Mouse (Mus musculus) layer of hippocampus, postnatal 10 days (tissue): ENCODE measurements around the gene Ephb4. TPM values are rescaled to one million over a fixed set of nuclear protein-coding genes. Genes with fewer than 3 reads are reported as not detected.
A peak's percentile ranks its signal among the peaks of the same experiment; 100 is the strongest.

Source experiments
- DNase-seq, 2 experiments: peaks; one replicate each; pipeline ENCODE4 v3.0.0; 2021; ENCODE audit warnings: low spot score in 2 of 2
- long read RNA-seq: library from polyadenylated mRNA; stranded (forward); transcript quantifications from one replicate; pipeline ENCODE4 v2.0.0, GENCODE M21; 2023
- total RNA-seq, 2 experiments: library from RNA; stranded (reverse); gene quantifications; 2 replicates each; pipeline ENCODE4 v1.2.3; 2021

The Ephb4 gene
- total RNA-seq = 1 to 10 TPM; 8.3 to 9.3 TPM
- long read RNA-seq, full-length matches to known transcripts = 4 of 6 reads
- long read RNA-seq, partial matches to known transcripts = 2 of 6 reads
- long read RNA-seq, other reads (novel, unspliced or antisense) = 0 of 6 reads

- peak; percentile 63 to 75 for DNase-seq
Measured at GRCm38 (mm10) chr5:137349384-137350204, at the start of gene Ephb4. Ephb4 (plus strand) TSS chr5:137350109.

DNA sequence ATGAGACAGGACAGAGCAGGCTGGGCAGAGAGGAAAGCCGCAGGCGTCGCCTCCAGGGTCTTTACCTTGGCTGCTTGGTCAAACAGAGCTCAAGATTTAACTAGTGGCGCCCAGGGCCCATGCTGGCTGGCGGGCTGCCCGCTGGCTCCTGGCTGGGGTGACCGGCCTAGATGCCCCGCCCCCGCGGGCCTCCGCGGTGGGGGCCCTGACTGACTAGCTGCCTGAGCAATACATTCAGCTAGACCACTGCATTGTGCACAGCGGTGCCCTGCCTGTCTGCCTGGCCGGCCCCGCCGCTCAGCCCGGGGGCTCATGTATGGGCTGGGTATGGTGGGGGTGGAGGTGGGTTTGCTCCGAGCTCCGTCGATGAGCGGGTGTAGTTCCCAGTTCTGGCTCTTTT is 48.7 kb upstream of the Ephb4 start:
- no peak for DNase-seq

DNA sequence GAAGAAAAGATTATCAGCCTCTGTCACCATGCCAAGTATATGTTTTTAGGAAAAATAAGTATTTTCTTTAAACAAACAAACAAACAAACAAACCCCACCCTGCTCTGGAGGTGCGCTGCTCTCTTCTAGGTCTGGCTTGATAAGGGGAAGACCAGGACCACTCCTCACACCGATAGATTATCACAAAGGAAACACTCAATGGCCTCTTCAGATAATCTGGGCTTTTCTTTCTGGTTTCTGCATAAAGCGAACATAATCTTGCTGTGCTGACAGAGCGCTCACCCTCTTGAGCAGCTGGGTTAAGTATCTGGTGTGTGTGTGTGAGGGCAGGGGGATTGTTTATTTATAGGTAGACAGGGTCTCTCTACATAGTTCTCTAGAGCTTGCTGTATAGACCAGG is 46.3 kb upstream of the Ephb4 start:
- DNase-seq = no peak

DNA sequence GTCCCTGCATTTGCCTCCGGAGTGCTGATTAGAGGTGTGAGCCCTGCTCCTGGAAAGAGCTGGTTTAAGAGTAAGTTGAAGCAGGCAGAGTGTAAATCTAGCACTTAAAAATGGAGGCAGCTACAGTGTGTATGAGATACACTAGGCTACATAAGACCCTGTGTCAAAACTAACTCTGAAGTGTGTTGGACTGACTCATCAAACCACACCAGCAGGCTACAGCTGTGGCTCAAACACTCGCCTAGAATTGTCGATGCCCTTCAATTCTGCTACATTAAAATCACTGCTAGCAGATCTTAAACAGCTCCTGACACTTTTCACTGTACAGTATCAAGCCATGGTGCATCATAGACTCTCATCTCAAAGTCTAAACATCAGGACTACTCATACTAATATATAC is 45.7 kb upstream of the Ephb4 start:
- DNase-seq = no peak

GRCm38 (mm10) chr5:137304816-137305215 is 45.1 kb upstream of the Ephb4 start:
- no peak for DNase-seq

DNA sequence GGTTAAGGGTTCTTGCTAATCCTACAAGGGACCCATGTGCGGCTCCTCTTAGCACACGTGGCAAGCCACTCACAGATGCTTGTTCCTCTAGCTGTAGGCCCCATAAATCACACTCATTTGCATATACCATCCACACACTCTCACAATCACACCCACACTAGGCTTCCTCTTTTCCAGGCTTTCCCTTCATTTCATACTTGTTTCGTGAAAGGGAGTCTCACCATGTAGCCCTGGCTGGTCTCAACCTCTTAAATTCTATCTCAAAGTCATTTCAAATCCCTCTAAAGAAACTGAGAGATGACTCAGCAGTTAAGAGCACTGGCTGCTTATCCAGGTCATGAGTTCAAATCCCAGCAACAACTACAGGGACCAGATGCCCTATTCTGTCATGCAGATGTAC is 44.1 kb upstream of the Ephb4 start:
- no peak for DNase-seq

DNA sequence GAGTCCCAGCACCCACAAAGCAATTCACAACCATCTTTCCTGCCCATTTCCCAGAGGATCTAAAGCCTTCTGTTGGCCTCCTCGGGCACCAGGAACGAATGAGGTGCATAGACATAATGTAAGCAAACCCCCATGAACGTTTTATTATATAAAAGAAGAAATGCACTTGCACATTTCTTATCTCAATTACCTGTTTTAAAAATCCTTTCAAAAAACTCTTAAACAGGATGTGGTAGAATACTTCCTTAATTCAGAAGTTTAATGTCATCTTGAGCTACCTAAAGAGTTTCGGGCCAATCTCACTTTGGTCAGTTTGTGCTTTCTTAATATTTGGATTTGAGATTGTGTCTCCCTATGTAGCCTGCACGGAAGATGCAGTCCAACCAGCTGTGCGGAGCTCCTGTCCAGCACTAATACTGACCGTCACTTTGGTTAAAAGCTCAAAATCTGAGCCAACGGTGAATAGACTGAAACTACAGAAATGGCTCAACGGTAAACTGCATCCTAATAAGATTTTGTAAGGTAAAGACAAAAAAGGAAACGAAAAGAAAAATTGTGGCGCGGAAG is 43.4 kb upstream of the Ephb4 start:
- no peak for DNase-seq

DNA sequence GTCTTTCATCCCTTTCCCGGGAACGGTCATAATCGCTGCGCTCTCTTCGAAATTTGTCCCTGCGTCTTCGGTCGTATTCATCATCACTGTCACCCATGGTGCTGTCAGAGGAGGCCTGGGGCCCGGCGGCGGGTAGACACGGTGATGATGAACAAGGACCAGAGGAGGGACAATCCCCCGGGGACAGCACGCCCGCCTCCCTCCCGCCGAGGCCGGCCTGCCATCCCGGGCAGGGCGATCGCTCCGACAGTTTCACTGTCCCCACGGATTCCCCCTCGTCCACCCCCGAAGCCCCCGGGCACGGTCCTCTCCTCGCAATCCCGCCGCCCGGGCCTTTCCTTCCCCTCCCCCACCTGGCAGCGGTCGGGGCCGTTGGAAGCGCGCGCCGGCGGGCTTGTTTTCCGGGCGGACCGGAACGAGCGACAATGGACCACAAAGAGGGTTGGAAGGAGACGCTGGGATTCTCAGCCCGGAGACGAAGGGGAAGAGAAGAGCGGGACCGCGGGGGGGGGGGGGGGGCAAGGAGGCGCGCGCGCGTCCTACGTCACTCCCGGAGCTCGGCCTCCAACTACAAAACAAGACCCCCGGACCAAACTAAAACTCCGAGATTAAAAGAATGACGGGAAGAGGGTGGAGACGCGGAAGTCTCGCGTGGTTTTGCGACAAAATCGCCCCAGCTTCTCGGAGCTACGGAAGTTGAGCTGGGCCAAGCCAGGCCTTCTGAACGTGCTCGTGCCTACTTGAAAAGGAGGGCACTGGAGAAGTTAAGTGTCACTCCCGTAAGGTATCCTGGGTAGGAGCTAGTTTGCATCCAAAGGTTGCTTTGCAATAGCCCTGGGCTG is 42.6 kb upstream of the Ephb4 start, which contains the start of gene Srrt:
TSS of gene Srrt (minus strand) at position 604 of the 842 bp plus-strand sequence.
- peak; percentile 89 to 90 for DNase-seq

DNA sequence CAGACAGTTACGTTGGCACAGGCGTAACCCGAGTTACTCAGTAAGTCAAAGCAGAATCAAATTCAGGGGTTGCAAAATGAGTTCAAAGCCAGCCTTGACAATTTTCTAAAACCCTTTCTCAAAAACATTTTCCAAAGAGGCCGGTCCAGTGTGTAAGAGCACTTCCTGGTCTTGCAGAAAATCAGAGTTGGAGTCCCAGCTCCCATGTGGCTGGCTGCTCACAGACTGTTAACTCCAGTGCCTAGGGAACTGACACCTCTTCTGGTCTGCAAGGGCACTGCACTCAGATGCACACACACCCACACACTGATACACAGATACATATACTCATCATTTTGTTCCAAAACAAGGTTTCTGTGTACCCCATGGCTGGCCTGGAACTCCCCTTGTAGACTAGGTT is 41.6 kb upstream of the Ephb4 start:
- no peak for DNase-seq

DNA sequence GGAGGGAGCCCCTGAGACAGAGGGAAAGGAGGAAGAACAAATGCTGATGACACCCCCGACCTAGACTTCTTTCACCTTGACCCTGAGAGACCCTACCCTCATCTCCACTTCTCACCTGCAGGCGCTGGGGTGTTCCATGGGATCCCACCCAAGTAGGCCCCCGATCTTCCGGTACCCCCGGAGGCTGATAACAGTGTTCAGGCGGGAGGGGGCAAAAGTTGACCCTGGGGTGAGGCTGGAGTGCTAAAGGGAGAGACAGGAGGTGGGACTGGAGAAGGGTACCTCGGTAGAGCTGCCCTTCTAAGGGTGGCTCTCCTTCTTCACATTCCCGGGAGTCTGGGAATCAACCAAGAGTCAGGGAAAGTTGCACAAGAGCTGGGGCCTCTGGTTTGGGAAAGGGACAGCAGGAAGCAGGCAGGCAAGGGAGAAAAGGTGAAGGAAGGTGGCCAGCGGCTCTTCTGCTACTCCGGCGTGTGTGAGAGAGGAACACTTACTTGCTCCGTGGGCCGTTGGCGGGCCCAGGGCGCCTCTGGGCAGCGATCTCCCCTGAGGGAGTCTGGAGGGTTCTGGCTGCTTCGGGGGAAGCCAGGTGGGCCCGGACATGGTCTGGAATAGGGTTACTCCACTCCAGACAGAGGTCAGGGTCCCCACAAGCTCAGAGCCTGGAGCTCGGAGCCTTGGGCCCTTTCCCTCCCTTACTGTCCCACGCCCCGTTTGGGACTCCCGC is 36.3 kb upstream of the Ephb4 start:
- DNase-seq = no peak

DNA sequence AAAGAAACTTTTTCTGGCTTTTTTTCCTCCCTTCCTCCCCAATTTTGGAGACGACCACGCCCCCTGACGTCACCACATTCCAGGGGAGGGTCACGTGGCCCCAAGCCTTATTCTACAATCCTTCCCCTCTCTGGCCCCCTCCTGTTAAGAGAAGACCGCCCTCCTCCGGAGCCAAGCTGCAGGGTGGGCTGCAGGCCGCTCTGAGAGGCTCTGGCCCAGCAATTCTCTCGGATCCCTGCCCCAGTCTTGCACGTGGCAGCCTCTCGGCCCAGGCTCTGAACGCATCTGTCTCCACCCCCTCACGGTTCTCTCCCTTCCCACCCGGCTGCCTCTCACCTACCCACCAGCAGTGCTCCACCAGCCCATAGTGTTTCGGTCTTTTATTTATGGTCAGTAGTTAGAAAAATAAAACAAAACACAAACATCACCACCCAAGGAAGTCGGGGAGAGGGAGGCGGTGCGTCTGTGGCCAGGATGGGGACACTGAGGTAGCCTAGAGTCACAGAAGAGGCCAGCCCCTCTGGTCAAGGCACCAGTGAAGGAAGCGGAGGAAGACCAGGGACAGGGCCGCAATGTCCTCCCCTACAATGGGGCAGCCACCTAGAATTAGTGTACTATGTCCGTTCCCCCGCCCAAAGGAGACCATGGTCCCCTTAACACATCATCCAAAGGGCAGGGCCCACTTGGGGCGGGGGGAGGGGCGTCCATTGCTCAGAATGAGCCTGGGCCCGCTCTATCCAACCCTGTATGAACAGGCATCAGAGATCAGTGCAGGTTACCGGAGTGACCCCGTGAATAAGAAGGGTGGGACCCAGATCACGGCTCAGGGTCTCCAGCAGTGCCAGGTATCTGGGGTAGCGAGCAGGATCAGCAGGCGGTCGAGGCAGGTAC is 35.5 kb upstream of the Ephb4 start, which contains the start of gene Trip6:
TSS of gene Trip6 (minus strand) at position 212 of the 891 bp plus-strand sequence.
- DNase-seq = peak; percentile 76 to 81

GRCm38 (mm10) chr5:137315084-137315903 is 34.6 kb upstream of the Ephb4 start:
- peak in 1 of 2 experiments; percentile 47 for DNase-seq

DNA sequence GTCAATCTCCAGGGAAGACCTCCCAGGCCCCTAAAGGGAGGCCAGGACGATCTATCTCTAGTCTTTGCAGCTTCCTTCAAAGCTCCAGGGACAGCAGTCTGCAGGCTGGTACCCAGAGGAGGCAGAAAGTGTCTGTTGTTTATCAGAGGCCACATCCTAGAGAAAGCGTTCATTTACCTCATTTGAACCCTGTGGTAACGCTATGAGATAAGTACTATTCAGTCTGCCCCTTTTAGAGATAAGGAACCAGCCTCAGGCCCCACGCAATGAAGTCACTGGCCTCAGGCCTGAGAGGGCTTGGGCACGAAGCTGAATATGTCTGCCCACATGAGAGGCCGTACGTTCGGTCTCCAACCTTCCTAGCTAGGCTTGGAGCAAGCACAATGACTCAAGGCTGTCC is 32.5 kb upstream of the Ephb4 start:
- DNase-seq = no peak

GRCm38 (mm10) chr5:137318570-137318969 is 31.3 kb upstream of the Ephb4 start:
- no peak for DNase-seq

DNA sequence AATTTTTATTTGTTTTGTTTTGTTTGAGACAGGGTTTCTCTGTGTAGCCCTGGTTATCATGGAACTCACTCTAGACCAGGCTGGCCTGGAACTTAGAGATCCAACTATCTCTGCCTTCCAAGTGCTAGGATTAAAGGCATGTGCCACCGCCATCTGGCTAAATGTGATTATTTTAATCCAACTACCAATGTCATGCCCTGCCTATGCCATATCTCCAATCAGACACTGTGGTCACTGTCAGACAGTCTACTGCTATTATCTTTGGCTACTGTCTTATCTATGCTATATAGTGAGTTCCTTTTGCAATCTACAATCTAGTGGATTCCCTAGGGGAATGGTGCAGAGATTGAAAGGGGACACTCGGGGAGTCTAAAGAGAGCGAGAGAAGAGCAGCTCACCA is 28.9 kb upstream of the Ephb4 start:
- DNase-seq = no peak

DNA sequence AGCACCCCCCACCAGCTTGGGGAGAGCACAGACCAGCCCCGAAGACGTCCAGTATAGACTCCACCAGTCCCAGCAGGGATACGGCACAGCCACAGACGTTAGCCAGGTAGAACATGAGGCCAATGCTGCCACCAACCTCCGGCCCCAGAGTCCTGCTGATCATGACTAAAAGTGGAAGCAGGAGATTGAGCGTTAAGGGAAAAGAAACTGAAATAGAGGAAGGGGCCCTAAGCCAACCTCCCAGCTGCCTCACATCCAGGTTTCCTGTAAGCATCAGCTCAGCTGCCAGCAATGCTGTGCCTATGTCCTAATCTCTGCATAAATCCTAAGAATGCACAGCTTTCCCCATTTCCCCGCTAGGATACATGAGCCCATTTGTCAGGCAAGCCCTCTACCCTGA is 19.0 kb upstream of the Ephb4 start:
- no peak for DNase-seq

GRCm38 (mm10) chr5:137332857-137333511 is 16.9 kb upstream of the Ephb4 start:
- no peak for DNase-seq

- peak; percentile 95 to 98 for DNase-seq
Measured at GRCm38 (mm10) chr5:137333512-137334174, 16.3 kb upstream of the Ephb4 start, which contains the start of gene Slc12a9. Slc12a9 (minus strand) TSS chr5:137333597.
